Mouse (Mus musculus) small intestine, adult 2 months (tissue): ENCODE measurements around the gene Fyttd1.

Experiments used
- CTCF ChIP-seq: fragments of 200-500 bp; IDR thresholded peaks from 2 replicates; pipeline ENCODE4 v1.5.1; 2012; ENCODE audit warnings: low read depth, mild to moderate bottlenecking, control low read depth, inconsistent platforms, low read length, moderate library complexity, mixed read lengths; ENCODE audit not compliant: insufficient replicate concordance, insufficient read length; ENCODE audit errors: extremely low read depth
- POLR2A ChIP-seq: fragments of 200-500 bp; IDR thresholded peaks from 2 replicates; pipeline ENCODE4 v1.6.1; 2012; ENCODE audit warnings: low read depth, mild to moderate bottlenecking, control low read depth, inconsistent platforms, low read length, moderate library complexity

DNA sequence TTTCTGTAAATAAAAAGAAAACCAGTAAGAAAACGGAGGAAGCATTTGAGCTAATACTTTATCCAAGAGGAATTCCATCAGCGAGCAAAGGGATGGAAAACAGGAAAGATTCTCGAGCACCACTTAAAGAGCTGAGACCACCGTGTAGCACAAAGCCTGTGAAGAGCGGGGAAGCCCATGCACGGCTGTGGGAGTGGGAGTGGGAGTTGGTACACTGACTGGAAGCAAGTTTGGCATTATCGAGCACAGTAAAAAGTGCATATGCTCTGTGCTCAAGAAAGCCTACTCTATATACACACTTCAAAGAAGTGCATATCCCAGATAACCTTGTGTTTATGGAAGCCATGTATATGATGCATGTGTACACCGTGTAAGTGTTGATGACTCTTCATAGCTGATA is 49.7 kb downstream of the Fyttd1 start:
- TF ChIP-seq POLR2A (no peak), CTCF (no peak)
